Mouse (Mus musculus): Measurements from ENCODE around the gene Myo18b.

GRCm38 (mm10) chr5:112709831-112710230 lies 186.3 kb downstream of the Myo18b start:
- no peak for TF ChIP-seq CTCF (IDR thresholded peaks at IDR 0.05; ENCODE audit: extremely low read depth, insufficient read depth, insufficient read length, insufficient replicate concordance)
- TF ChIP-seq POLR2A (IDR thresholded peaks at IDR 0.05; ENCODE audit: low read depth, low read length): no peak

Data from spleen, adult 2 months (tissue).